Mouse (Mus musculus) granulocyte monocyte progenitor cell, adult 5-6 weeks (primary cell): ENCODE results near the gene Barx1. TPM values are rescaled to one million over a fixed set of nuclear protein-coding genes. Genes with fewer than 3 reads are reported as not detected.

Experiments
- ATAC-seq: replicated peaks from 2 replicates; pipeline ENCODE4 v1.8.0; 2016; ENCODE audit warnings: mild to moderate bottlenecking, moderate TSS enrichment, inconsistent platforms; ENCODE audit not compliant: poor library complexity, severe bottlenecking
- total RNA-seq, 2 experiments: library from RNA; stranded (forward) in 1 of 2; stranded (reverse) in 1 of 2; fragments of 200-712, 200-1000 nt in 1 of 2; fragments of >200 nt in 1 of 2; fragmentation: Nextera tagmentation in 1 of 2; gene quantifications; 2 replicates each; pipeline ENCODE4 v1.2.3; 2014 to 2017

The Barx1 gene
- total RNA-seq, 2 experiments from 2014 or later, result not detected

- no peak; the same call in 1 of the 2 replicates for ATAC-seq
Measured at GRCm38 (mm10) chr13:48706385-48706951, 43.7 kb downstream of the Barx1 start.

GRCm38 (mm10) chr13:48712675-48713074, 49.9 kb downstream of the Barx1 start:
- ATAC-seq, result no peak

GRCm38 (mm10) chr13:48716075-48716474, 53.3 kb downstream of the Barx1 start:
- no peak for ATAC-seq

Other genes with a start within 250 kb of the Barx1 start
- gene Zfp169, start 149.5 kb upstream of the Barx1 start, total RNA-seq (2014; fragmentation: Nextera tagmentation), result 16.2 and 18.7 TPM in 2 replicates
- 8.4 and 11.0 TPM in 2 replicates for gene Zfp169, start 149.5 kb upstream of the Barx1 start, total RNA-seq (2017)
- 1.6 and 3.5 TPM in 2 replicates for gene A830005F24Rik, start 149.4 kb upstream of the Barx1 start, total RNA-seq (2014; fragmentation: Nextera tagmentation)
- 1.1 TPM in 1 of 2 replicates, not detected in the other for gene A830005F24Rik, start 149.4 kb upstream of the Barx1 start, total RNA-seq (2017)
- gene Ptpdc1, start 37.3 kb upstream of the Barx1 start, total RNA-seq (2014; fragmentation: Nextera tagmentation), result 3.2 TPM in 1 of 2 replicates, not detected in the other
- 0.82 and 1.1 TPM in 2 replicates for gene Ptpdc1, start 37.3 kb upstream of the Barx1 start, total RNA-seq (2017)
- gene Phf2, start 208.1 kb downstream of the Barx1 start, total RNA-seq (2014; fragmentation: Nextera tagmentation), result 16.7 and 26.7 TPM in 2 replicates
- gene Phf2, start 208.1 kb downstream of the Barx1 start, total RNA-seq (2017), result 6.4 and 7.2 TPM in 2 replicates